Mouse (Mus musculus) heart, adult 8-10 months (tissue): ENCODE data around the gene Ric8b. TPM values are rescaled to one million over a fixed set of nuclear protein-coding genes. Genes with fewer than 3 reads are reported as not detected.

Source experiments
- DNase-seq: peaks from one replicate; pipeline ENCODE4 v3.0.0; 2022; ENCODE audit warnings: low spot score
- total RNA-seq, 4 experiments: library from RNA; stranded (reverse); gene quantifications; 2 replicates each; pipeline ENCODE4 v1.2.4; 2022

The Ric8b gene
- total RNA-seq, 4 experiments from 2014 or later: 39.8 to 44.8 (median 43.5) TPM

GRCm38 (mm10) chr10:85006573-85007310 lies 89.3 kb downstream of the Ric8b start:
- no peak for DNase-seq

GRCm38 (mm10) chr10:85007861-85008840 lies 90.7 kb downstream of the Ric8b start:
- no peak for DNase-seq

- DNase-seq: no peak
Observed at GRCm38 (mm10) chr10:85011066-85011465, 93.7 kb downstream of the Ric8b start.

GRCm38 (mm10) chr10:85013464-85013863 lies 96.0 kb downstream of the Ric8b start:
- DNase-seq: no peak

- no peak for DNase-seq
Observed at GRCm38 (mm10) chr10:85013924-85014428, 96.6 kb downstream of the Ric8b start.

GRCm38 (mm10) chr10:85014456-85014976 lies 97.1 kb downstream of the Ric8b start:
- DNase-seq: no peak

GRCm38 (mm10) chr10:85022647-85023312 lies 105.4 kb downstream of the Ric8b start:
- no peak for DNase-seq

GRCm38 (mm10) chr10:85023313-85023666 lies 105.9 kb downstream of the Ric8b start:
- DNase-seq: no peak

- no peak for DNase-seq
Observed at GRCm38 (mm10) chr10:85025799-85026424, 108.5 kb downstream of the Ric8b start.

- DNase-seq: no peak
Observed at GRCm38 (mm10) chr10:85027619-85028175, 110.3 kb downstream of the Ric8b start.

GRCm38 (mm10) chr10:85035131-85035725 lies 117.8 kb downstream of the Ric8b start:
- DNase-seq: no peak

- no peak for DNase-seq
Observed at GRCm38 (mm10) chr10:85038147-85038546, 120.7 kb downstream of the Ric8b start.

- no peak for DNase-seq
Observed at GRCm38 (mm10) chr10:85038852-85039251, 121.4 kb downstream of the Ric8b start.

GRCm38 (mm10) chr10:85044191-85044711 lies 126.8 kb downstream of the Ric8b start:
- DNase-seq: peak; percentile 3

GRCm38 (mm10) chr10:85044732-85045720 lies 127.6 kb downstream of the Ric8b start:
- DNase-seq: peak; percentile 55

GRCm38 (mm10) chr10:85046585-85046984 lies 129.2 kb downstream of the Ric8b start:
- peak; percentile 37 for DNase-seq

GRCm38 (mm10) chr10:85048008-85048407 lies 130.6 kb downstream of the Ric8b start:
- DNase-seq: no peak

- DNase-seq: no peak
Observed at GRCm38 (mm10) chr10:85050668-85051208, 133.3 kb downstream of the Ric8b start.

GRCm38 (mm10) chr10:85052451-85052850 lies 135.0 kb downstream of the Ric8b start:
- no peak for DNase-seq
